Mouse (Mus musculus) bone marrow, adult 2 months (tissue): ENCODE measurements around the gene Klf2. TPM values are rescaled to one million over a fixed set of nuclear protein-coding genes. Genes with fewer than 3 reads are reported as not detected.

Source experiments
- H3K27ac ChIP-seq: fragments of 200-500 bp; 2 replicates; pipeline ENCODE4 v1.5.1; 2012; ENCODE audit warnings: low read depth, mild to moderate bottlenecking, control low read depth, inconsistent platforms, low read length; ENCODE audit not compliant: control insufficient read depth, poor library complexity, insufficient read depth
- H3K4me1 ChIP-seq: fragments of 200-500 bp; 2 replicates; pipeline ENCODE4 v1.6.1; 2011; ENCODE audit warnings: low read length; ENCODE audit not compliant: control insufficient read depth, insufficient read depth
- H3K4me3 ChIP-seq: fragments of 200-500 bp; replicated peaks from 2 replicates; pipeline ENCODE3; 2011; ENCODE audit warnings: mild to moderate bottlenecking, low read depth, low read length, control low read depth; ENCODE audit not compliant: control insufficient read depth
- CTCF ChIP-seq: fragments of 200-500 bp; IDR thresholded peaks from 2 replicates; pipeline ENCODE4 v1.5.1; 2011; ENCODE audit warnings: low read length, control low read depth; ENCODE audit not compliant: control insufficient read depth, insufficient read depth
- POLR2A ChIP-seq: fragments of 200-500 bp; IDR thresholded peaks from 2 replicates; pipeline ENCODE4 v1.6.1; 2011; ENCODE audit warnings: low read depth, mild to moderate bottlenecking, control low read depth, low read length, borderline replicate concordance; ENCODE audit not compliant: control insufficient read depth
- WGBS: fragments of 180-500 bp; shearing (Covaris S2); methylation state at CpG from one replicate; pipeline ENCODE4 v1.1.7; 2018; 5-methylcytosine and 5-hydroxymethylcytosine counted together
- polyA plus RNA-seq: library from polyadenylated mRNA; stranded (reverse); fragments of >200 nt; gene quantifications from 2 replicates; pipeline ENCODE4 v1.2.4, GENCODE M21; 2011; ENCODE audit warnings: low replicate concordance; ENCODE audit not compliant: missing spikeins, insufficient read depth, insufficient read length

The Klf2 gene
- polyA plus RNA-seq, 1 experiment, result 179 TPM

- 49% methylated on average over 8 of the region's 8 CpGs for WGBS
- Histone ChIP-seq H3K4me1 (no peaks in the 10 kb centered on the region; the same call in none of the 2 replicates), H3K27ac (no peak overlapping the region), H3K4me3 (no peak overlapping the region)
- TF ChIP-seq POLR2A, result no peak
- TF ChIP-seq CTCF, result no peak
These were observed 7.9 kb upstream of the Klf2 start for GRCm38 (mm10) chr8:72310849-72311506.

- peaks cover 6% of the 10 kb centered on the region for H3K4me1 ChIP-seq
- no peak for TF ChIP-seq POLR2A
- no peak for TF ChIP-seq CTCF
- 62% methylated on average over 3 of the region's 3 CpGs for WGBS
- no peak overlapping the region for H3K4me3 ChIP-seq
- H3K27ac ChIP-seq, result no peak overlapping the region
These were observed 5.8 kb upstream of the Klf2 start for GRCm38 (mm10) chr8:72312926-72313518.

- Histone ChIP-seq H3K4me1 (peaks cover 7% of the 10 kb centered on the region), H3K4me3 (no peak overlapping the region), H3K27ac (no peak overlapping the region)
- 81% methylated on average over 10 of the region's 10 CpGs for WGBS
- TF ChIP-seq POLR2A, result no peak
- TF ChIP-seq CTCF, result no peak
These were observed 2.7 kb upstream of the Klf2 start for GRCm38 (mm10) chr8:72316053-72316695.

- peak overlapping the region; percentile 88; the same call in 1 of the 2 replicates for H3K27ac ChIP-seq
These were observed 1.0 kb upstream of the Klf2 start for GRCm38 (mm10) chr8:72317741-72318301.

GRCm38 (mm10) chr8:72319397-72319796 lies 564 bp downstream of the Klf2 start:
- Histone ChIP-seq H3K4me1 (peaks cover 7% of the 10 kb centered on the region), H3K27ac (peak overlapping the region; percentile 97), H3K4me3 (peak overlapping the region; percentile 99)
- 2% methylated on average over 48 of the region's 48 CpGs for WGBS
- no peak for TF ChIP-seq CTCF
- TF ChIP-seq POLR2A, result no peak

More at GRCm38 (mm10) chr8:72317741-72318301, 1.0 kb upstream of the Klf2 start:
- TF ChIP-seq CTCF, result no peak
- TF ChIP-seq POLR2A, result no peak
- Histone ChIP-seq H3K4me3 (peak overlapping the region; percentile 17), H3K4me1 (peaks cover 7% of the 10 kb centered on the region)
- WGBS, result 46% methylated on average over 5 of the region's 5 CpGs

- WGBS, result 16% methylated on average over 55 of the region's 55 CpGs
- peak overlapping the region; percentile 97 for H3K27ac ChIP-seq
- H3K4me3 ChIP-seq, result peak overlapping the region; percentile 99
- TF ChIP-seq POLR2A (no peak), CTCF (no peak)
- H3K4me1 ChIP-seq, result peaks cover 7% of the 10 kb centered on the region
These were observed 1.3 kb downstream of the Klf2 start for GRCm38 (mm10) chr8:72319921-72320802.

GRCm38 (mm10) chr8:72320803-72321583 lies 2.2 kb downstream of the Klf2 start:
- 76% methylated on average over 25 of the region's 25 CpGs for WGBS
- TF ChIP-seq POLR2A (peak; percentile 38; the same call in 1 of the 2 replicates), CTCF (no peak)
- Histone ChIP-seq H3K4me1 (peaks cover 7% of the 10 kb centered on the region), H3K27ac (peak overlapping the region; percentile 97), H3K4me3 (peak overlapping the region; percentile 99)
